Mouse (Mus musculus): ENCODE measurements around the gene Zfp791. TPM values are rescaled to one million over a fixed set of nuclear protein-coding genes. Genes with fewer than 3 reads are reported as not detected.

The Zfp791 gene
- total and polyA plus RNA-seq, 3 experiments = 0.03 TPM; not detected in 2

DNA sequence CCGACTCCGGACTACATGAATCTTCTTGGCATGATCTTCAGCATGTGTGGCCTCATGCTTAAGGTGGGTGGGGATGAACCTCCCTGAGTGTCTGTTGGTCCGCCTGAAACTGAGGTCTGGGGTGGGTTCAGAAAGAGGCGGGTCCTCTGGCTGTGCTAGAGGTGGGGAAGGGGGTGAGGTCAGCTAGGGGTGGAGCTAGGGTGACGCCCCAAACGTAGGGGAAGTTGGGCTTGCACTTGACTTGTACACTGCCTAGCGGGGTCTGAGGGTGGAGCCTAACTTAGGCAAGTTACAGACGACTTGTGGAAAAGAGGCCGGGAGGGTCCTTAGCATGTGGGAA lies 41.7 kb downstream of the Zfp791 start, which contains the start of gene Wdr83:
Gene Wdr83, minus strand, starts transcription at position 91 of the 340 bp plus-strand sequence.
- peak within 1 kb of the TSS; percentile 97 for H3K27ac ChIP-seq (ENCODE audit: control insufficient read depth, low read depth, low read length)
- peak; percentile 98 for DNase-seq (ENCODE audit: low read depth, low spot score)
- H3K27me3 ChIP-seq (ENCODE audit: control insufficient read depth in 1 of 2, insufficient read depth in 2 of 2, low read length in 2 of 2) = no peaks in the 10 kb centered on the region
- peak within 1 kb of the TSS; percentile 85 to 91 for H3K4me3 ChIP-seq (ENCODE audit: control insufficient read depth in 1 of 2, insufficient read depth in 1 of 2, low read depth in 2 of 2, low read length in 2 of 2)
- H3K36me3 ChIP-seq (ENCODE audit: control insufficient read depth in 1 of 2, insufficient read depth in 2 of 2, low read length in 2 of 2) = peaks cover 2 to 19% of the 10 kb centered on the region in 2 experiments
- peaks cover 8 to 30% of the 10 kb centered on the region in 2 experiments for H3K4me1 ChIP-seq (ENCODE audit: control insufficient read depth in 1 of 2, insufficient read depth in 2 of 2, low read length in 2 of 2)
- H3K79me2 ChIP-seq (ENCODE audit: control insufficient read depth, insufficient read depth, low read length, poor library complexity) = peaks cover 10% of the 10 kb centered on the region
- TF ChIP-seq POLR2A (IDR thresholded peaks at IDR 0.05; ENCODE audit: control insufficient read depth in 1 of 2, insufficient read depth in 1 of 2, low read depth in 1 of 2, low read length in 2 of 2, poor library complexity in 1 of 2) (peak; percentile 63 to 80; a peak in 3 of 4 replicates), NRF1 (IDR thresholded peaks at IDR 0.05; ENCODE audit: insufficient read depth, low read depth, low read length, poor library complexity, severe bottlenecking) (no peak), EP300 (IDR thresholded peaks at IDR 0.05; ENCODE audit: low read depth in 1 of 2, low read length in 2 of 2) (peak; percentile 14 to 20; a peak in 1 of 4 replicates), MAZ (IDR thresholded peaks at IDR 0.05; ENCODE audit: low read depth, low read length) (peak; percentile 70; the same call in 1 of the 2 replicates), SMC3 (IDR thresholded peaks at IDR 0.05; ENCODE audit: low read depth, low read length) (peak; percentile 13; the same call in 1 of the 2 replicates), ELF1 (IDR thresholded peaks at IDR 0.05; ENCODE audit: low read depth, low read length) (0 out of 2 replicates have a peak, but pooled peaks have one; percentile 35), RAD21 (IDR thresholded peaks at IDR 0.05; ENCODE audit: low read depth, low read length) (no peak), ZMIZ1 (IDR thresholded peaks at IDR 0.05; ENCODE audit: low read depth, low read length) (peak; percentile 62; the same call in 1 of the 2 replicates), TCF12 (IDR thresholded peaks at IDR 0.05; ENCODE audit: low read depth, low read length) (0 out of 2 replicates have a peak, but pooled peaks have one; percentile 26), USF2 (IDR thresholded peaks at IDR 0.05; ENCODE audit: borderline replicate concordance in 1 of 2, insufficient read depth in 1 of 2, low read depth in 1 of 2, low read length in 2 of 2) (no peak), TBP (IDR thresholded peaks at IDR 0.05; ENCODE audit: low read depth, low read length) (0 out of 2 replicates have a peak, but pooled peaks have one; percentile 32), MXI1 (IDR thresholded peaks at IDR 0.05; ENCODE audit: low read depth, low read length) (peak; percentile 28; the same call in 1 of the 2 replicates), NELFE (IDR thresholded peaks at IDR 0.05; ENCODE audit: low read depth, low read length) (peak; percentile 79)
- H3K9ac ChIP-seq (ENCODE audit: control insufficient read depth, low read depth, low read length, poor library complexity, severe bottlenecking) = peak within 1 kb of the TSS; percentile 89
- H3K9me3 ChIP-seq (replicated peaks; ENCODE audit: insufficient read depth, low read length) = no peaks in the 10 kb centered on the region

DNA sequence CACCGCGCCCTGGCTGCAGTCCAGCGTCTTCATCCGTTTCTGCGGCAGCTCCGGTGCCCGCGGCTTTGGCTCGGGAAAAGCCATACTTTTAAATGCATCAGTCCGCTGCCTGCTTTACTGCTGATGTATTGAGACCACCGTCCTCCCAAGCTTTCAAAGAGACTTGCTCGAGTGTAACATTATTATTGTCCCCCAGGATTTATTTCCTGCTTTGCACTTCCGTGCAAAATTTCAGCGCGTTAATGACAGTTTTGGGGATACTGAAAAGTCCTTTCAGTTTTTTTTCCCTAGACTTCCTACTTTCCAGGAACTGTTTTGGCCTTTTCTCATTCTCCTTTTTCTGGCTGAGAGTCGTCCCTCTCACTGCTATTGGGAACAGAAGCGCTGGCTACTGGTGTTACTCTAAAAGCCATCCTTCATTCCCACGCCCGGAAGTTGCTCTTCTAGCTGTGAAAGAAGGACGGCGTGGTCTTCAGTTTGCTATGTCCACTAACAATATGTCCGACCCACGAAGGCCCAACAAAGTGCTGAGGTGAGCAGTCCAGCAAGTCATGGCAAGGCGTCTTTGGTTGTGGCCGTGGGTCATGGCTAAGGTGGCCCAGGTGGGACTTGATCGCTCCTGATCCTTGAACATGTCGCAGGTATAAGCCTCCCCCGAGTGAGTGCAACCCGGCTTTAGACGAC lies 42.2 kb downstream of the Zfp791 start, which contains the start of gene Wdr83os:
Gene Wdr83os, plus strand, starts transcription at position 209 of the 684 bp plus-strand sequence.
- peaks cover 2 to 19% of the 10 kb centered on the region in 2 experiments for H3K36me3 ChIP-seq (ENCODE audit: control insufficient read depth in 1 of 2, insufficient read depth in 2 of 2, low read length in 2 of 2)
- DNase-seq (ENCODE audit: low read depth, low spot score) = peak; percentile 91
- peaks cover 10% of the 10 kb centered on the region for H3K79me2 ChIP-seq (ENCODE audit: control insufficient read depth, insufficient read depth, low read length, poor library complexity)
- no peaks in the 10 kb centered on the region for H3K9me3 ChIP-seq (replicated peaks; ENCODE audit: insufficient read depth, low read length)
- no peaks in the 10 kb centered on the region for H3K27me3 ChIP-seq (ENCODE audit: control insufficient read depth in 1 of 2, insufficient read depth in 2 of 2, low read length in 2 of 2)
- peak within 1 kb of the TSS; percentile 85 to 91 for H3K4me3 ChIP-seq (ENCODE audit: control insufficient read depth in 1 of 2, insufficient read depth in 1 of 2, low read depth in 2 of 2, low read length in 2 of 2)
- H3K27ac ChIP-seq (ENCODE audit: control insufficient read depth, low read depth, low read length) = peak within 1 kb of the TSS; percentile 97
- H3K9ac ChIP-seq (ENCODE audit: control insufficient read depth, low read depth, low read length, poor library complexity, severe bottlenecking) = peak within 1 kb of the TSS; percentile 89
- H3K4me1 ChIP-seq (ENCODE audit: control insufficient read depth in 1 of 2, insufficient read depth in 2 of 2, low read length in 2 of 2) = peaks cover 8 to 30% of the 10 kb centered on the region in 2 experiments
- TF ChIP-seq NELFE (IDR thresholded peaks at IDR 0.05; ENCODE audit: low read depth, low read length) (no peak; the same call in 1 of the 2 replicates), SIN3A (IDR thresholded peaks at IDR 0.05; ENCODE audit: low read length) (peak; percentile 84), KAT2A (conservative IDR thresholded peaks at IDR 0.05; ENCODE audit: low read depth, low read length) (no peak; the same call in 1 of the 2 replicates), MYC (IDR thresholded peaks at IDR 0.05; ENCODE audit: low read depth, low read length) (peak; percentile 77), NRF1 (IDR thresholded peaks at IDR 0.05; ENCODE audit: insufficient read depth, low read depth, low read length, poor library complexity, severe bottlenecking) (no peak), E2F4 (IDR thresholded peaks at IDR 0.05; ENCODE audit: borderline replicate concordance, low read depth, low read length) (0 out of 2 replicates have a peak, but pooled peaks have one; percentile 35), RCOR1 (IDR thresholded peaks at IDR 0.05; ENCODE audit: low read depth, low read length) (no peak), HCFC1 (IDR thresholded peaks at IDR 0.05; ENCODE audit: low read depth, low read length) (peak; percentile 85), JUND (IDR thresholded peaks at IDR 0.05; ENCODE audit: low read depth, low read length) (no peak), MYB (IDR thresholded peaks at IDR 0.05; ENCODE audit: low read depth, low read length) (no peak), RAD21 (IDR thresholded peaks at IDR 0.05; ENCODE audit: low read depth, low read length) (no peak), POLR2AphosphoS2 (IDR thresholded peaks at IDR 0.05; ENCODE audit: low read length) (0 out of 2 replicates have a peak, but pooled peaks have one; percentile 80), POLR2A (IDR thresholded peaks at IDR 0.05; ENCODE audit: control insufficient read depth in 1 of 2, insufficient read depth in 1 of 2, low read depth in 1 of 2, low read length in 2 of 2, poor library complexity in 1 of 2) (no peak; a peak in 3 of 4 replicates), CHD1 (IDR thresholded peaks at IDR 0.05; ENCODE audit: low read depth, low read length) (no peak; the same call in 1 of the 2 replicates), MAZ (IDR thresholded peaks at IDR 0.05; ENCODE audit: low read depth, low read length) (0 out of 2 replicates have a peak, but pooled peaks have one; percentile 19), POLR2AphosphoS5 (IDR thresholded peaks at IDR 0.05; ENCODE audit: borderline replicate concordance, low read depth, low read length) (no peak), CHD2 (IDR thresholded peaks at IDR 0.05; ENCODE audit: low read length) (no peak), USF1 (IDR thresholded peaks at IDR 0.05; ENCODE audit: low read depth, low read length) (no peak), ETS1 (IDR thresholded peaks at IDR 0.05; ENCODE audit: low read depth, low read length) (peak; percentile 42; the same call in 1 of the 2 replicates), SMC3 (IDR thresholded peaks at IDR 0.05; ENCODE audit: low read depth, low read length) (peak; percentile 2; the same call in 1 of the 2 replicates), TBP (IDR thresholded peaks at IDR 0.05; ENCODE audit: low read depth, low read length) (peak; percentile 69)

Data from MEL (cell line).